Mouse (Mus musculus): ENCODE measurements around the gene Plekhg1.
A peak's percentile ranks its signal among the peaks of the same experiment; 100 is the strongest.

Plekhg1 gene

GRCm38 (mm10) chr10:3956471-3956870 lies 216.3 kb downstream of the Plekhg1 start:
- DNase-seq (ENCODE audit: low spot score in 2 of 2), result no peak

- no peak for DNase-seq (ENCODE audit: low spot score in 2 of 2)
These were observed 218.4 kb downstream of the Plekhg1 start for GRCm38 (mm10) chr10:3958591-3958990.

- DNase-seq (ENCODE audit: low spot score in 2 of 2), result no peak
These were observed 228.9 kb downstream of the Plekhg1 start for GRCm38 (mm10) chr10:3969026-3969425.

- no peak for DNase-seq (ENCODE audit: low spot score in 2 of 2)
These were observed 232.1 kb downstream of the Plekhg1 start for GRCm38 (mm10) chr10:3972237-3972636.

GRCm38 (mm10) chr10:3972981-3973588 lies 232.9 kb downstream of the Plekhg1 start, which contains the start of gene Mthfd1l:
Gene Mthfd1l, plus strand, starts transcription at chr10:3973118.
- peak; percentile 83 to 86 for DNase-seq (ENCODE audit: low spot score in 2 of 2)

- peak; percentile 92 to 96 for DNase-seq (ENCODE audit: low spot score in 2 of 2)
These were observed 233.5 kb downstream of the Plekhg1 start for GRCm38 (mm10) chr10:3973589-3974070.

- DNase-seq (ENCODE audit: low spot score in 2 of 2), result no peak
These were observed 234.2 kb downstream of the Plekhg1 start for GRCm38 (mm10) chr10:3974380-3974779.

GRCm38 (mm10) chr10:3975898-3976622 lies 235.9 kb downstream of the Plekhg1 start:
- no peak for DNase-seq (ENCODE audit: low spot score in 2 of 2)

GRCm38 (mm10) chr10:3976623-3977010 lies 236.5 kb downstream of the Plekhg1 start:
- no peak for DNase-seq (ENCODE audit: low spot score in 2 of 2)

- no peak for DNase-seq (ENCODE audit: low spot score in 2 of 2)
These were observed 238.2 kb downstream of the Plekhg1 start for GRCm38 (mm10) chr10:3978326-3978725.

GRCm38 (mm10) chr10:3978792-3979488 lies 238.8 kb downstream of the Plekhg1 start:
- DNase-seq (ENCODE audit: low spot score in 2 of 2), result no peak

- no peak for DNase-seq (ENCODE audit: low spot score in 2 of 2)
These were observed 240.1 kb downstream of the Plekhg1 start for GRCm38 (mm10) chr10:3980231-3980630.

GRCm38 (mm10) chr10:3990295-3990883 lies 250.2 kb downstream of the Plekhg1 start:
- no peak for DNase-seq (ENCODE audit: low spot score in 2 of 2)

GRCm38 (mm10) chr10:3993365-3994102 lies 253.4 kb downstream of the Plekhg1 start:
- no peak for DNase-seq (ENCODE audit: low spot score in 2 of 2)

- no peak for DNase-seq (ENCODE audit: low spot score in 2 of 2)
These were observed 255.1 kb downstream of the Plekhg1 start for GRCm38 (mm10) chr10:3995277-3995676.

- peak; percentile 49 to 74 for DNase-seq (ENCODE audit: low spot score in 2 of 2)
These were observed 256.2 kb downstream of the Plekhg1 start for GRCm38 (mm10) chr10:3996170-3996876.

GRCm38 (mm10) chr10:3997851-3998426 lies 257.8 kb downstream of the Plekhg1 start:
- DNase-seq (ENCODE audit: low spot score in 2 of 2), result peak in 1 of 2 experiments; percentile 13

- no peak for DNase-seq (ENCODE audit: low spot score in 2 of 2)
These were observed 262.5 kb downstream of the Plekhg1 start for GRCm38 (mm10) chr10:4002711-4003110.

GRCm38 (mm10) chr10:4005191-4005590 lies 265.0 kb downstream of the Plekhg1 start:
- no peak for DNase-seq (ENCODE audit: low spot score in 2 of 2)

- DNase-seq (ENCODE audit: low spot score in 2 of 2), result no peak
These were observed 266.3 kb downstream of the Plekhg1 start for GRCm38 (mm10) chr10:4006296-4007015.
